Mouse (Mus musculus) thymus, adult 2 months (tissue): ENCODE data around the gene Rangap1.

Experiments
- CTCF ChIP-seq: fragments of 200-500 bp; IDR thresholded peaks from 2 replicates; pipeline ENCODE4 v1.5.1; 2012; ENCODE audit warnings: mild to moderate bottlenecking, control low read depth, low read length, moderate library complexity, borderline replicate concordance; ENCODE audit not compliant: control insufficient read depth, poor library complexity, insufficient read depth; ENCODE audit errors: extremely low read depth
- POLR2A ChIP-seq: fragments of 200-500 bp; IDR thresholded peaks from 2 replicates; pipeline ENCODE4 v1.6.1; 2012; ENCODE audit warnings: mild to moderate bottlenecking, low read length, control low read depth, moderate library complexity; ENCODE audit not compliant: control insufficient read depth, poor library complexity, insufficient read depth; ENCODE audit errors: extremely low read depth

DNA sequence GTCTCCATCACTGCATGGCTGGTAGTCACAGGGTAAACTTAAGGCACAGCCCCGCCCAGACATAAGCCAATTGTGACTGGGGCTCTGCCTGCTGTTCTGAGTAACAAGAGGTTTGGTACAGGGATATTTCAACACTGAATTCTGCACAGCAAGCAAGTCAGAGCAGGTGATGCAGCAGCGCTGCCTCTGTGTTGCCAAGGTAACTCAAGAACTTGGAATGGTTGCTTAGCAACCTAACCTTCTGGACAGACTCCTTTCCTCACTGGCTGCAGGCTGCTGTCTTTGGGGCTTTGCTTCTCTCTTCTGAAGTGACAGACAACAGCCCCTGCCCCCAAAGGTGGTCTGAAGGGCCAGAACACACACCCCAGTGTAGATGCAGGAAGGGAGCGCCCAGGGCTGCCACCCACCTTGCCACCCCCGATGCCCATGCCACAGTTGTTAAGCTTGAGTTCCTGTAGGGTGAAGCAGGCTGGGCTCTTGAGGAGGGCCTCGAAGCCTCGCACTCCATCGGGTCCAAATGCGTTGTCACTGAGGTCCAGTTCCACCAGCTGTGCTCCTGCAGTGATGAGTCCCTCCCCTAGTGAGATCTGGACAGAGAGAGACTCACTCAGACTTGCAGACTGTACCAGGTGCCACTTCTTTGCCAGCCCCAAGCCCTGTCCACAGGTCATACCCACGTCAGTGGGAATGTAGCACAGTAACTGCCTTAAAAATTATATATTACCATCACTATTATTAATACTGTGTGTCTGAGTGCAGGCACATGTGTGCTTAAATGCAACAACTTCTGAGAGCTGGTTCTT lies 26.8 kb downstream of the Rangap1 start:
- no peak for TF ChIP-seq CTCF
- TF ChIP-seq POLR2A, result no peak
